Mouse (Mus musculus) G1E (cell line): ENCODE measurements around the gene Zscan29.

Experiments
- CTCF ChIP-seq: IDR thresholded peaks from 2 replicates; pipeline ENCODE4 v1.5.1; 2012; ENCODE audit warnings: low read depth, low read length, inconsistent platforms, mixed read lengths
- GATA1 ChIP-seq: IDR thresholded peaks from 2 replicates; pipeline ENCODE4 v1.6.1; 2012; ENCODE audit warnings: borderline replicate concordance, low read length, inconsistent platforms, mixed read lengths
- GATA2 ChIP-seq: IDR thresholded peaks from 2 replicates; pipeline ENCODE4 v1.6.1; 2012; ENCODE audit warnings: low read depth, low read length, inconsistent platforms, borderline replicate concordance
- POLR2AphosphoS5 ChIP-seq: IDR thresholded peaks from 2 replicates; pipeline ENCODE4 v1.6.1; 2012; ENCODE audit warnings: low read depth, low read length, inconsistent platforms; ENCODE audit not compliant: insufficient replicate concordance
- TAL1 ChIP-seq: conservative IDR thresholded peaks from 2 replicates; pipeline ENCODE4 v1.6.1; 2012; ENCODE audit warnings: low read depth, low read length, inconsistent platforms, mixed read lengths

DNA sequence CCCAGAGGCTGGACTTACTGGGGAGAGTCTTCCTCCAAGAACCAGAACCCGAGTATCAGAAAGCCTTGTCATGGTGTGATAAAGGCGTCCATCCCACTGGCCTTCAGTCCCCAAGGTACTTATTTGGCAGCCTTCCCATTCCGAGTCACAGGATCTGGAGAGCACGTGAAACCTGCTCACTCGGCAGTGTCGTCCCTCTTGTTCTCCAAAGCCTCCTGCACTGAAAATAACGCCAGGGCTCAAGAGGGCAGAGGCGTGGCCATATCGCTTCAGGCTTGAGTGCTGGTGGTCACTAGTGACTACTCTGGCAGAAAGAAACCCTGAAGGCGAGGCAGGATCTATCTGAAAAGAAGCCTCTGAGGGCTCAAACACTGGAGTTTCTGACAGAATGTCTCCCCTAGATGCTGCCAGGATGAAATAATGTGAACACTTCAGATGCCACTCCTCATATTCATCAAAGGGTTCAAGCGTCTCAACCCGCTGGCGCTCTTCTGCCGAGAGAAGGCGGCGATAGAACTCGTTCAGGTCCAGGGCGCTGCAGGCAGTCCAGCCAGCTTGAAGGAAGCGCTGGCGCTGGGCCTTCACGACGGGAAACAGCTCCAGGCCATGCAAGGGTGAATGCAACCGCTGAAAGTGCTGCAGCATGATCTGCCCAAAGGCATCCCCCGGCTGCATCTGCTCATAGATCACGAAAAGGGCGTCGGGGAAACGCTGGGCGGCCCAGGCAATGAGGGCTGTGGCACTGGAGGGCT lies 31.5 kb downstream of the Zscan29 start:
- no peak for TF ChIP-seq CTCF
- TF ChIP-seq TAL1: no peak
- TF ChIP-seq GATA1: no peak
- TF ChIP-seq POLR2AphosphoS5: no peak
- no peak for TF ChIP-seq GATA2
